In genomic region chr2:167485501-167486377, GRCm38 (mm10) we compare ENCODE assay signal across 10 mouse cellular contexts. TPM values are rescaled to one million over a fixed set of nuclear protein-coding genes. Genes with fewer than 3 reads are reported as not detected.
DNase-seq lines count a peak whose midpoint lies in the region; ATAC-seq and TF ChIP-seq lines count a peak whose summit lies in the region.
"Had no signal": no experiment of that assay in that cellular context is flagged by ENCODE, and none has a peak within 500 bp of the region (broad histone marks: within the 10 kb centered on the region; RNA-seq: fewer than 3 reads in every experiment).

No protein-coding gene starts in this region.

- no peak overlapping the region for H3K9ac ChIP-seq in hindbrain, embryonic 14.5 days
- no peak overlapping the region for H3K9ac ChIP-seq in hindbrain, embryonic 12.5 days
- no peak overlapping the region for H3K9ac ChIP-seq in heart, embryonic 11.5 days (ENCODE audit: low read depth, low read length)
- H3K9ac ChIP-seq in lung, postnatal 0 days (replicated peaks; ENCODE audit: low read depth) = no peak overlapping the region
- no peak overlapping the region for H3K9ac ChIP-seq in liver, postnatal 0 days (replicated peaks)
- H3K9ac ChIP-seq: embryonic facial prominence, embryonic 15.5 days; liver, embryonic 15.5 days had no signal

- H3K27ac ChIP-seq in hindbrain, embryonic 14.5 days = no peak overlapping the region
- H3K27ac ChIP-seq in hindbrain, embryonic 12.5 days = no peak overlapping the region
- no peak overlapping the region for H3K27ac ChIP-seq in heart, embryonic 11.5 days (ENCODE audit: low read depth, low read length)
- H3K27ac ChIP-seq in lung, postnatal 0 days (ENCODE audit: low read length) = no peak overlapping the region
- H3K27ac ChIP-seq in liver, postnatal 0 days (ENCODE audit: low read depth) = no peak overlapping the region
- H3K27ac ChIP-seq: embryonic facial prominence, embryonic 15.5 days; liver, embryonic 15.5 days had no signal

- TF ChIP-seq CTCF in lung, postnatal 0 days (IDR thresholded peaks at IDR 0.05) = no peak
- TF ChIP-seq CTCF in liver, postnatal 0 days (IDR thresholded peaks at IDR 0.05; ENCODE audit: low read depth) = no peak

- 69% methylated on average over 7 of the region's 7 CpGs for whole genome bisulfite sequencing in hindbrain, embryonic 14.5 days
- WGBS in hindbrain, embryonic 12.5 days = 88% methylated on average over 7 of the region's 7 CpGs
- 86% methylated on average over 7 of the region's 7 CpGs for WGBS in heart, embryonic 11.5 days (ENCODE audit: insufficient replicate concordance)
- WGBS in lung, postnatal 0 days = 71% methylated on average over 7 of the region's 7 CpGs
- WGBS in liver, postnatal 0 days (ENCODE audit: insufficient replicate concordance) = 84% methylated on average over 7 of the region's 7 CpGs

- ATAC-seq in hindbrain, embryonic 14.5 days (ENCODE audit: low FRiP score) = peak; percentile 58
- no peak for ATAC-seq in hindbrain, embryonic 12.5 days (ENCODE audit: low FRiP score)
- ATAC-seq in CD4-positive, CD25-positive, alpha-beta regulatory T cell, adult 4 months = peak; percentile 45
- peak; percentile 28; the same call in 1 of the 2 replicates for ATAC-seq in heart, embryonic 11.5 days (replicated peaks; ENCODE audit: insufficient number of reproducible peaks, low FRiP score, low TSS enrichment)
- ATAC-seq in lung, postnatal 0 days = peak; percentile 63
- no peak for ATAC-seq in erythroblast, adult 5-6 weeks (replicated peaks; ENCODE audit: low FRiP score, poor library complexity, severe bottlenecking)
- no peak for ATAC-seq in liver, postnatal 0 days

- DNase-seq in hindbrain, embryonic 14.5 days (ENCODE audit: low spot score) = peak; percentile 46
- peak; percentile 91 for DNase-seq in cerebellum, adult 11 months
- DNase-seq in lung, postnatal 0 days (ENCODE audit: low spot score) = peak; percentile 57
- no peak for DNase-seq in liver, postnatal 0 days

- no peak overlapping the region for H3K4me3 ChIP-seq in hindbrain, embryonic 14.5 days (replicated peaks; ENCODE audit: low read length)
- no peak overlapping the region for H3K4me3 ChIP-seq in hindbrain, embryonic 12.5 days
- H3K4me3 ChIP-seq in heart, embryonic 11.5 days (ENCODE audit: low read depth, low read length) = no peak overlapping the region
- H3K4me3 ChIP-seq in lung, postnatal 0 days (ENCODE audit: low read depth, low read length) = no peak overlapping the region
- no peak overlapping the region for H3K4me3 ChIP-seq in liver, postnatal 0 days (ENCODE audit: low read depth, low read length)
- H3K4me3 ChIP-seq: embryonic facial prominence, embryonic 15.5 days; liver, embryonic 15.5 days had no signal

- TF ChIP-seq EP300 in lung, postnatal 0 days (IDR thresholded peaks at IDR 0.05) = no peak
- TF ChIP-seq EP300 in liver, postnatal 0 days (IDR thresholded peaks at IDR 0.05; ENCODE audit: low read depth) = no peak

- H3K4me2 ChIP-seq in hindbrain, embryonic 14.5 days (replicated peaks) = no peak overlapping the region
- H3K4me2 ChIP-seq in hindbrain, embryonic 12.5 days (replicated peaks) = no peak overlapping the region
- no peak overlapping the region for H3K4me2 ChIP-seq in heart, embryonic 11.5 days
- no peak overlapping the region for H3K4me2 ChIP-seq in lung, postnatal 0 days (replicated peaks; ENCODE audit: low read depth, low read length)
- no peak overlapping the region for H3K4me2 ChIP-seq in liver, postnatal 0 days (ENCODE audit: low read depth, low read length)
- H3K4me2 ChIP-seq: embryonic facial prominence, embryonic 15.5 days; liver, embryonic 15.5 days had no signal

- H3K4me1 ChIP-seq in hindbrain, embryonic 14.5 days (replicated peaks; ENCODE audit: control insufficient read depth, insufficient read depth, low read length) = peaks cover 4% of the 10 kb centered on the region; the same call in 1 of the 2 replicates
- peaks cover 9% of the 10 kb centered on the region for H3K4me1 ChIP-seq in hindbrain, embryonic 12.5 days
- H3K4me1 ChIP-seq in heart, embryonic 11.5 days (ENCODE audit: control insufficient read depth, insufficient read depth, low read length) = peaks cover 4% of the 10 kb centered on the region; the same call in 1 of the 2 replicates
- peaks cover 13% of the 10 kb centered on the region; the same call in 1 of the 2 replicates for H3K4me1 ChIP-seq in lung, postnatal 0 days (ENCODE audit: insufficient read depth, low read depth, low read length)
- H3K4me1 ChIP-seq in liver, postnatal 0 days (ENCODE audit: insufficient read depth) = peaks cover 5% of the 10 kb centered on the region

- H3K9me3 ChIP-seq in hindbrain, embryonic 14.5 days (ENCODE audit: control insufficient read depth, low read length) = no peaks in the 10 kb centered on the region
- H3K9me3 ChIP-seq in hindbrain, embryonic 12.5 days (replicated peaks) = no peaks in the 10 kb centered on the region
- no peaks in the 10 kb centered on the region for H3K9me3 ChIP-seq in heart, embryonic 11.5 days (replicated peaks; ENCODE audit: control insufficient read depth, low read length)
- no peaks in the 10 kb centered on the region for H3K9me3 ChIP-seq in lung, postnatal 0 days (ENCODE audit: low read length)
- H3K9me3 ChIP-seq in liver, postnatal 0 days (ENCODE audit: low read length) = no peaks in the 10 kb centered on the region
- H3K9me3 ChIP-seq: embryonic facial prominence, embryonic 15.5 days; liver, embryonic 15.5 days had no signal

- no peaks in the 10 kb centered on the region for H3K27me3 ChIP-seq in hindbrain, embryonic 14.5 days (ENCODE audit: control insufficient read depth, insufficient read depth, low read length)
- no peaks in the 10 kb centered on the region for H3K27me3 ChIP-seq in hindbrain, embryonic 12.5 days
- no peaks in the 10 kb centered on the region for H3K27me3 ChIP-seq in heart, embryonic 11.5 days (ENCODE audit: control insufficient read depth, insufficient read depth, low read length)
- no peaks in the 10 kb centered on the region for H3K27me3 ChIP-seq in lung, postnatal 0 days (replicated peaks; ENCODE audit: insufficient read depth, low read length)
- H3K27me3 ChIP-seq in liver, postnatal 0 days (ENCODE audit: insufficient read depth, low read length) = no peaks in the 10 kb centered on the region
- H3K27me3 ChIP-seq: embryonic facial prominence, embryonic 15.5 days; liver, embryonic 15.5 days had no signal

- H3K36me3 ChIP-seq in hindbrain, embryonic 14.5 days (replicated peaks; ENCODE audit: control insufficient read depth, insufficient read depth) = peaks cover 38% of the 10 kb centered on the region
- peaks cover 41% of the 10 kb centered on the region for H3K36me3 ChIP-seq in hindbrain, embryonic 12.5 days
- H3K36me3 ChIP-seq in heart, embryonic 11.5 days (ENCODE audit: control insufficient read depth, insufficient read depth, low read length) = peaks cover 16% of the 10 kb centered on the region
- H3K36me3 ChIP-seq in lung, postnatal 0 days (ENCODE audit: insufficient read depth, low read length) = peaks cover 19% of the 10 kb centered on the region
- peaks cover 22% of the 10 kb centered on the region for H3K36me3 ChIP-seq in liver, postnatal 0 days (replicated peaks; ENCODE audit: insufficient read depth, low read length)

RNA-seq across cellular contexts. Expression of gene Rnf114, which starts 6.7 kb away (rescaled TPM):
- polyA plus RNA-seq in hindbrain, embryonic 14.5 days (2014; fragmentation: Nextera tagmentation; extraction: Ambion mirVana) = 110 and 115 TPM in 2 replicates
- polyA plus RNA-seq in hindbrain, embryonic 12.5 days (2016; fragmentation: Nextera tagmentation; extraction: Ambion mirVana) = 120 TPM in 2 replicates
- polyA plus RNA-seq in CD4-positive, CD25-positive, alpha-beta regulatory T cell, adult 4 months (2017; shearing (Covaris generic)) = 100 to 1,000 TPM; 187 to 302 TPM
- polyA plus RNA-seq in heart, embryonic 11.5 days (2014; fragmentation: Nextera tagmentation; extraction: Ambion mirVana) = 58.9 and 68.6 TPM in 2 replicates
- 111 and 119 TPM in 2 replicates for polyA plus RNA-seq in lung, postnatal 0 days (2015; fragmentation: Nextera tagmentation; extraction: Ambion mirVana)
- 39.6 and 41.6 TPM in 2 replicates for total RNA-seq in erythroblast, adult 5-6 weeks (2015; ENCODE audit: low replicate concordance)
- total RNA-seq in erythroblast, adult 5-6 weeks (2017; ENCODE audit: low replicate concordance) = 32.3 and 41.5 TPM in 2 replicates
- 39.5 and 44.0 TPM in 2 replicates for polyA plus RNA-seq in liver, postnatal 0 days (2015; fragmentation: Nextera tagmentation; extraction: Ambion mirVana)

RNA-seq across cellular contexts. Expression of gene Spata2, which starts 6.9 kb away (rescaled TPM):
- polyA plus RNA-seq in hindbrain, embryonic 14.5 days (2014; fragmentation: Nextera tagmentation; extraction: Ambion mirVana) = 27.3 and 29.6 TPM in 2 replicates
- polyA plus RNA-seq in hindbrain, embryonic 12.5 days (2016; fragmentation: Nextera tagmentation; extraction: Ambion mirVana) = 20.8 and 25.3 TPM in 2 replicates
- polyA plus RNA-seq in CD4-positive, CD25-positive, alpha-beta regulatory T cell, adult 4 months (2017; shearing (Covaris generic)) = 10 to 100 TPM; 10.5 to 20.9 TPM
- 12.3 and 13.8 TPM in 2 replicates for polyA plus RNA-seq in heart, embryonic 11.5 days (2014; fragmentation: Nextera tagmentation; extraction: Ambion mirVana)
- 8.7 and 8.9 TPM in 2 replicates for polyA plus RNA-seq in lung, postnatal 0 days (2015; fragmentation: Nextera tagmentation; extraction: Ambion mirVana)
- total RNA-seq in erythroblast, adult 5-6 weeks (2015; ENCODE audit: low replicate concordance) = 6.1 and 9.4 TPM in 2 replicates
- 6.3 and 7.6 TPM in 2 replicates for total RNA-seq in erythroblast, adult 5-6 weeks (2017; ENCODE audit: low replicate concordance)
- 4.7 and 4.9 TPM in 2 replicates for polyA plus RNA-seq in liver, postnatal 0 days (2015; fragmentation: Nextera tagmentation; extraction: Ambion mirVana)

RNA-seq across cellular contexts. Expression of gene Snai1, which starts 52.3 kb away (rescaled TPM):
- polyA plus RNA-seq in hindbrain, embryonic 14.5 days (2014; fragmentation: Nextera tagmentation; extraction: Ambion mirVana) = 5.5 and 7.5 TPM in 2 replicates
- polyA plus RNA-seq in hindbrain, embryonic 12.5 days (2016; fragmentation: Nextera tagmentation; extraction: Ambion mirVana) = 30.1 and 39.0 TPM in 2 replicates
- under 1 TPM in 1 of 2 experiments, not detected in 1; 0.27 TPM for polyA plus RNA-seq in CD4-positive, CD25-positive, alpha-beta regulatory T cell, adult 4 months (2017; shearing (Covaris generic))
- polyA plus RNA-seq in heart, embryonic 11.5 days (2014; fragmentation: Nextera tagmentation; extraction: Ambion mirVana) = 21.1 and 23.1 TPM in 2 replicates
- 55.4 and 63.0 TPM in 2 replicates for polyA plus RNA-seq in lung, postnatal 0 days (2015; fragmentation: Nextera tagmentation; extraction: Ambion mirVana)
- not detected in 2 replicates for total RNA-seq in erythroblast, adult 5-6 weeks (2015; ENCODE audit: low replicate concordance)
- total RNA-seq in erythroblast, adult 5-6 weeks (2017; ENCODE audit: low replicate concordance) = 0.70 TPM in 1 of 2 replicates, not detected in the other
- 1.6 and 2.3 TPM in 2 replicates for polyA plus RNA-seq in liver, postnatal 0 days (2015; fragmentation: Nextera tagmentation; extraction: Ambion mirVana)

Comparison
In these comparisons a context has a peak if more than half of its experiments do, and no peak if none do; other contexts are left out.
1. ATAC-seq: peak in hindbrain, embryonic 14.5 days (single experiment), CD4-positive, CD25-positive, alpha-beta regulatory T cell, adult 4 months (single experiment), heart, embryonic 11.5 days (single experiment) and lung, postnatal 0 days (single experiment); none in hindbrain, embryonic 12.5 days (single experiment), erythroblast, adult 5-6 weeks (single experiment) and liver, postnatal 0 days (single experiment).